Mouse (Mus musculus) lung, adult 2 months (tissue): ENCODE measurements around the gene G3bp2.

Source experiments
- CTCF ChIP-seq: fragments of 200-500 bp; IDR thresholded peaks from 2 replicates; pipeline ENCODE4 v1.5.1; 2011; ENCODE audit warnings: mild to moderate bottlenecking, low read length, control low read depth; ENCODE audit not compliant: insufficient read depth
- POLR2A ChIP-seq: fragments of 200-500 bp; IDR thresholded peaks from 2 replicates; pipeline ENCODE4 v1.6.1; 2011; ENCODE audit warnings: low read depth, mild to moderate bottlenecking, control low read depth, low read length, borderline replicate concordance; ENCODE audit errors: extremely low read depth

DNA sequence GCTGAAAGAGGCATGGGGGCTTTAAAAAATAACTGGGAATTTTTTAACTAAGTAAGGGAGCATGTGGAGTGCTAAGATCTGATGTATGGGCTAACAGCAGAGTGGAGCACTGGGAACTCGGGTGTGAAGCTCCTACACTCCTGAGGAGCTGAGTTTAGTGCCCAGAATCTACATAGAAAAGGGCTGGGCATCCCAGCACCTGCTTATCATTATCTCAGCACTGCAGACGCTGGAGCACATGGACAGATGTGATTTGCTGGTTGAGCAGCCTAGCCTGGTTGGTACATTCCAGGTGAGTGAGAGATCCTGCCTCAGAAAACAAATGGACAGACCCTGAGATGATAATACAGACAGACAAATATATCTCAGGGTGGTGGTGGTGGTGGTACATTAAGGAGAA is 73.7 kb downstream of the G3bp2 start:
- TF ChIP-seq POLR2A (no peak), CTCF (no peak)
